Mouse (Mus musculus) forebrain, postnatal 0 days (tissue): ENCODE data around the gene Tnfsf8. TPM values are rescaled to one million over a fixed set of nuclear protein-coding genes. Genes with fewer than 3 reads are reported as not detected.

Experiments used
- ATAC-seq: fragments of 200-750 bp; cut with Nextera tagmentation; 2 replicates; pipeline ENCODE4 v1.8.0; 2017; ENCODE audit warnings: mild to moderate bottlenecking, moderate library complexity
- DNase-seq: peaks from one replicate; pipeline ENCODE4 v3.0.0-alpha.2; 2015
- H3K27ac ChIP-seq: fragments of 300-500 bp; sonication (generic); 2 replicates; pipeline ENCODE4 v1.5.1; 2014; ENCODE audit warnings: low read depth, mild to moderate bottlenecking, antibody characterized with exemption, low read length, moderate library complexity, mixed read lengths
- H3K27me3 ChIP-seq: fragments of 300-500 bp; sonication (generic); 2 replicates; pipeline ENCODE4 v1.6.1; 2014; ENCODE audit warnings: mild to moderate bottlenecking, low read length, mixed read lengths; ENCODE audit not compliant: insufficient read depth
- H3K36me3 ChIP-seq: fragments of 300-500 bp; sonication (generic); 2 replicates; pipeline ENCODE4 v1.6.1; 2014; ENCODE audit warnings: mild to moderate bottlenecking, moderate library complexity; ENCODE audit not compliant: insufficient read depth
- H3K4me1 ChIP-seq: fragments of 300-500 bp; sonication (generic); 2 replicates; pipeline ENCODE4 v1.6.1; 2014; ENCODE audit warnings: antibody characterized with exemption; ENCODE audit not compliant: insufficient read depth
- H3K4me2 ChIP-seq: fragments of 300-500 bp; sonication (generic); 2 replicates; pipeline ENCODE4 v1.6.1; 2014; ENCODE audit warnings: low read depth, mild to moderate bottlenecking, moderate library complexity
- H3K4me3 ChIP-seq: fragments of 300-500 bp; sonication (generic); 2 replicates; pipeline ENCODE4 v1.5.1; 2014; ENCODE audit warnings: low read depth, low read length, mixed read lengths
- H3K9ac ChIP-seq: fragments of 300-500 bp; sonication (generic); 2 replicates; pipeline ENCODE4 v1.6.1; 2014; ENCODE audit warnings: mild to moderate bottlenecking
- H3K9me3 ChIP-seq: fragments of 300-500 bp; sonication (generic); 2 replicates; pipeline ENCODE4 v1.6.1; 2016; ENCODE audit warnings: low read length
- CTCF ChIP-seq: sonication (generic); IDR thresholded peaks from 2 replicates; pipeline ENCODE4 v1.5.1; 2016; ENCODE audit warnings: antibody characterized with exemption, control low read depth, low read depth
- WGBS: fragments of 180-500 bp; shearing (Covaris S2); extraction: QIAGEN DNeasy Blood & Tissue Kit; methylation state at CpG from one replicate; pipeline ENCODE4 v1.1.7; 2014; 5-methylcytosine and 5-hydroxymethylcytosine counted together
- polyA plus RNA-seq: library from polyadenylated mRNA; unstranded; fragments of >200 nt; fragmentation: Nextera tagmentation; extraction: Ambion mirVana; gene quantifications from 2 replicates; pipeline ENCODE4 v1.2.1, GENCODE M21; 2015
- total RNA-seq: library from RNA; depleted of rRNA; stranded (reverse); fragments of >200 nt; gene quantifications from 2 replicates; pipeline ENCODE4 v1.2.3, GENCODE M21; 2014; rRNA removed

Gene Tnfsf8
- total RNA-seq (0.08 TPM in 1 of 2 replicates, not detected in the other), polyA plus RNA-seq (0.04 TPM in 1 of 2 replicates, not detected in the other)

- H3K9ac ChIP-seq, result no peak within 1 kb of the TSS
- H3K9me3 ChIP-seq, result no peaks in the 10 kb centered on the region
- H3K27ac ChIP-seq, result no peak within 1 kb of the TSS
- no peaks in the 10 kb centered on the region for H3K4me1 ChIP-seq
- H3K27me3 ChIP-seq, result no peaks in the 10 kb centered on the region
- H3K36me3 ChIP-seq, result no peaks in the 10 kb centered on the region
- no peak for DNase-seq
- WGBS, result 85% methylated on average over 19 of the region's 19 CpGs
- ATAC-seq, result no peak
- no peak within 1 kb of the TSS for H3K4me2 ChIP-seq
- no peak for TF ChIP-seq CTCF
- H3K4me3 ChIP-seq, result no peak within 1 kb of the TSS
Measured at GRCm38 (mm10) chr4:63860688-63861540, at the start of gene Tnfsf8. Tnfsf8 (minus strand) TSS chr4:63861347.

DNA sequence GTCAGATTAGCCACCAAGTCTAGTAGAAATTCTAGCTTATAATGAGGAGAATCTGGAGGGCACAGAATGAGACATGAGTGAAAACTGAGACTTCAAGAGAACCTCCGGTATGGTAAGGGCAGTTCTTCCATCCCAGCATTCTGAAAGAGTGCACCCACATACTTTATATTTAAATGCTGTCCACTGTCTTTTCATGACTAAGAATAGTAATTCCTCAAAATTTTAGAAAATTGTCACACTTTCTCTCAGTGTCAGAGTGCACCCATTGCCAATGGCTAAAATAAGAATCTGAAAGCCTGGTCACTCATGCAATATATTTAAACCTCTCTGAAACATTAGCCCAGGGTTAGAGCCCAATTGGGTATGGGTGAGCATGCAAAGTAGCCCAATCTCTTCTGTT, 47.4 kb upstream of the Tnfsf8 start:
- no peak overlapping the region for H3K9ac ChIP-seq
- H3K36me3 ChIP-seq, result no peaks in the 10 kb centered on the region
- no peak overlapping the region for H3K27ac ChIP-seq
- no peak for TF ChIP-seq CTCF
- H3K4me3 ChIP-seq, result no peak overlapping the region
- no peaks in the 10 kb centered on the region for H3K4me1 ChIP-seq
- no peaks in the 10 kb centered on the region for H3K27me3 ChIP-seq
- DNase-seq (no peak), ATAC-seq (no peak)
- whole genome bisulfite sequencing, result 93% methylated on average over 1 of the region's 1 CpGs
- no peaks in the 10 kb centered on the region for H3K9me3 ChIP-seq
- H3K4me2 ChIP-seq, result no peak overlapping the region

- Histone ChIP-seq H3K27me3 (no peaks in the 10 kb centered on the region), H3K36me3 (no peaks in the 10 kb centered on the region), H3K9me3 (no peaks in the 10 kb centered on the region), H3K4me1 (no peaks in the 10 kb centered on the region), H3K4me2 (no peak overlapping the region), H3K9ac (no peak overlapping the region), H3K27ac (no peak overlapping the region), H3K4me3 (no peak overlapping the region)
- DNase-seq (no peak), ATAC-seq (no peak)
- TF ChIP-seq CTCF, result no peak
Measured at GRCm38 (mm10) chr4:63907473-63907872, 46.3 kb upstream of the Tnfsf8 start.

- no peak for DNase-seq
- ATAC-seq, result no peak
- Histone ChIP-seq H3K36me3 (no peaks in the 10 kb centered on the region), H3K4me1 (no peaks in the 10 kb centered on the region), H3K27me3 (no peaks in the 10 kb centered on the region), H3K9me3 (no peaks in the 10 kb centered on the region), H3K4me2 (no peak overlapping the region), H3K27ac (no peak overlapping the region), H3K9ac (no peak overlapping the region), H3K4me3 (no peak overlapping the region)
- 79% methylated on average over 3 of the region's 3 CpGs for WGBS
- no peak for TF ChIP-seq CTCF
Measured at GRCm38 (mm10) chr4:63906050-63906449, 44.9 kb upstream of the Tnfsf8 start.

DNA sequence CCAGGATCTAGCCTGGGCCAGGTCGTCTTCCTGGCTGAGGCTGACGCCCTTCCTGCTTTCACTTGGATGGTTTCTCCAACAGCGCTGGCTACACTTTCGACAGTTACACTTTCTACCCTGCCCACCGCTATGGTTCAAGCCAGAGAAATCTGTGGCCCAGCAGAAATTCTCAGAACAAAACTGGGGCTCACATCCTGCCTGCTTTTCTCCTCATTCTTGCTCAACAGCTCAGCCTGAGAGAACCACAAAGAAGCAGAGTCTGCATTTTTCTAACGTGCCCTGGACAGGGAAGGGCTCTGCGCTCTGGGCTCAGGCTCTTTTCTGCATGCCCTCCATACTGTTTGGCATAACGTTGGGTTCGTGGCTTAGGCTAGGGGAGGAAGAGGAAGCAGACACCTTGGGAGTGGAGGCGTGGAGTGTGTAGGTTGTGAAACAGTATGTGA, 38.0 kb upstream of the Tnfsf8 start:
- H3K4me2 ChIP-seq, result no peak overlapping the region
- WGBS, result 86% methylated on average over 10 of the region's 10 CpGs
- no peak overlapping the region for H3K9ac ChIP-seq
- ATAC-seq (no peak), DNase-seq (no peak)
- H3K36me3 ChIP-seq, result no peaks in the 10 kb centered on the region
- no peaks in the 10 kb centered on the region for H3K27me3 ChIP-seq
- H3K9me3 ChIP-seq, result no peaks in the 10 kb centered on the region
- no peak overlapping the region for H3K27ac ChIP-seq
- no peak overlapping the region for H3K4me3 ChIP-seq
- no peak for TF ChIP-seq CTCF
- no peaks in the 10 kb centered on the region for H3K4me1 ChIP-seq

- Histone ChIP-seq H3K4me3 (no peak overlapping the region), H3K9me3 (no peaks in the 10 kb centered on the region), H3K27me3 (no peaks in the 10 kb centered on the region), H3K9ac (no peak overlapping the region), H3K36me3 (no peaks in the 10 kb centered on the region), H3K27ac (no peak overlapping the region), H3K4me2 (no peak overlapping the region), H3K4me1 (no peaks in the 10 kb centered on the region)
- TF ChIP-seq CTCF, result no peak
- DNase-seq (no peak), ATAC-seq (no peak)
Measured at GRCm38 (mm10) chr4:63897152-63897551, 36.0 kb upstream of the Tnfsf8 start.

DNA sequence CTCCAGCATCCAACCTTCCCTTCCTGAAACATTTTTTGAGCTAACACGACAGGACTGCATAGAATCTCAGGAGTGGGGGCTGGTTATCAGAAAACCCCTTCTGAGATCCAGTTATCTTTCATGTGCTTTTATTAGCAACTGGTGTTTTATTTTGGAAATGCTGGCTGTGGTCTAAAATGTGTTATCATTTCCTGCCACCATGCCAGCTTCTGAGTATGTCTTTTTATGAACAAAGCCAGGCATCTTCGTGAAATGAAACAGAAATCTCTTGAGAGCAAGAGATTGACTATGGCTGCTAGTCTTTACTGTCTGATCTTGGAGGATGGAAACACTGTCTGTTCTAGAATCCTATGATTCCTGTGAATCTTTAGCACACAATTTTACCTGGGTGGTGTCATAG, 25.0 kb upstream of the Tnfsf8 start:
- Histone ChIP-seq H3K27me3 (no peaks in the 10 kb centered on the region), H3K27ac (no peak overlapping the region), H3K4me1 (no peaks in the 10 kb centered on the region), H3K4me3 (no peak overlapping the region), H3K4me2 (no peak overlapping the region), H3K9ac (no peak overlapping the region), H3K36me3 (no peaks in the 10 kb centered on the region), H3K9me3 (no peaks in the 10 kb centered on the region)
- DNase-seq (no peak), ATAC-seq (no peak)
- no peak for TF ChIP-seq CTCF
- 69% methylated on average over 2 of the region's 2 CpGs for WGBS
